Mouse (Mus musculus) ES-Bruce4 (cell line): ENCODE measurements around the gene Disp2.

Source experiments
- CTCF ChIP-seq: IDR thresholded peaks from one replicate; pipeline ENCODE4 v1.8.1; 2011; ENCODE audit warnings: low read depth, low read length
- EP300 ChIP-seq: IDR thresholded peaks from 2 replicates; pipeline ENCODE4 v1.6.1; 2011; ENCODE audit warnings: low read depth, low read length; ENCODE audit not compliant: insufficient read depth

GRCm38 (mm10) chr2:118806860-118807259 is 27.3 kb downstream of the Disp2 start:
- TF ChIP-seq EP300 (no peak), CTCF (no peak)
